Mouse (Mus musculus): Measurements from ENCODE around the gene Olfr1186.

DNA sequence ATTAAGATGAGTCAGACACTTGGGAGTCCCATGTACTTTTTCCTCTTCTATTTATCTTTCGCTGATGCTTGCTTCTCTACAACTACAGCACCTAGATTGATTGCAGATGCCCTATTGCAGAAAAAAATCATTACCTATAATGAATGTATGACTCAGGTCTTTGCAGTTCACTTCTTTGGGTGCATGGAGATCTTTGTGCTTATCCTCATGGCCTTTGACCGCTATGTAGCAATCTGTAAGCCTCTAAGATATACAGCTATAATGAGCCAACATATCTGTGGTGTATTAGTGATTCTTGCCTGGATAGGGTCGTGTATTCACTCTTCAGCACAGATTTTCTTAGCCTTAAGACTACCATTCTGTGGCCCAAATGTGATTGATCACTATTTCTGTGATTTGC, 7.4 kb downstream of the Olfr1186 start:
- TF ChIP-seq CTCF (conservative IDR thresholded peaks at IDR 0.05; ENCODE audit: insufficient read depth, insufficient read length, low read depth, low read length) = no peak
- no peak for TF ChIP-seq POLR2A (IDR thresholded peaks at IDR 0.05; ENCODE audit: low read depth, low read length)

Data from kidney, adult 2 months (tissue).